Mouse (Mus musculus) hindbrain, embryonic 10.5 days (tissue): ENCODE data around the gene Map2k2. TPM values are rescaled to one million over a fixed set of nuclear protein-coding genes. Genes with fewer than 3 reads are reported as not detected.

Experiments used
- DNase-seq: peaks from one replicate; pipeline ENCODE4 v3.0.0-alpha.2; 2017; ENCODE audit warnings: low spot score
- H3K27ac ChIP-seq: fragments of 300-500 bp; sonication (generic); 2 replicates; pipeline ENCODE4 v1.5.1; 2016; ENCODE audit warnings: mild to moderate bottlenecking, moderate library complexity
- H3K27me3 ChIP-seq: fragments of 300-500 bp; sonication (generic); 2 replicates; pipeline ENCODE4 v1.6.1; 2016; ENCODE audit warnings: mild to moderate bottlenecking; ENCODE audit not compliant: poor library complexity, insufficient read depth, severe bottlenecking
- H3K36me3 ChIP-seq: fragments of 300-500 bp; sonication (generic); 2 replicates; pipeline ENCODE4 v1.6.1; 2016; ENCODE audit warnings: mild to moderate bottlenecking, moderate library complexity
- H3K4me1 ChIP-seq: fragments of 300-500 bp; sonication (generic); replicated peaks from 2 replicates; pipeline ENCODE4 v1.6.1; 2016; ENCODE audit warnings: mild to moderate bottlenecking
- H3K4me3 ChIP-seq: fragments of 300-500 bp; sonication (generic); 2 replicates; pipeline ENCODE4 v1.5.1; 2016; ENCODE audit warnings: mild to moderate bottlenecking, moderate library complexity
- H3K9me3 ChIP-seq: fragments of 300-500 bp; sonication (generic); 2 replicates; pipeline ENCODE4 v1.6.1; 2016; ENCODE audit warnings: mild to moderate bottlenecking, moderate library complexity
- WGBS: fragments of 180-500 bp; shearing (Covaris S2); methylation state at CpG from one replicate; pipeline ENCODE4 v1.1.7; 2016; 5-methylcytosine and 5-hydroxymethylcytosine counted together
- polyA plus RNA-seq: library from polyadenylated mRNA; unstranded; fragments of >200 nt; fragmentation: Nextera tagmentation; extraction: Ambion mirVana; gene quantifications from 2 replicates; pipeline ENCODE4 v1.2.1, GENCODE M21; 2016

Map2k2 gene
- polyA plus RNA-seq, 1 experiment from 2014 or later: 261 TPM

DNA sequence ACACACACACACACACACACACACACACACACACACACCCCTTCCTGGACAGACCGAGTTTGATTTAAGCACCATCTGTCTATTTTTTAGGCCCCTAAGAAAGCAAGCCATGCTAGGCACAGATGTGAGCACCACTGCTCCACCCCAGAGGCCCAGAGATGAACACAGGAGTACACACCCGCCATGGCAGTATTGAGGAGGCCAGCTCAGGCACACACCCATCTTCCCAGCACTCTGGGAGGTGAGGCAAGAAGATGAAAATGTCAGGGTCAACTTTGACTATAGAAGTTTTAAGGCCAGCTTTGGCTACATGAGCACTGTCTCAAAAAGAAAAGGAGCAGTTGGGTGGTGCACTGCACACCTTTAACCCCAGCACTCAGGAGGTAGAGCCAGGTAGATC, 17.2 kb downstream of the Map2k2 start:
- H3K36me3 ChIP-seq: peaks cover 70% of the 10 kb centered on the region

DNA sequence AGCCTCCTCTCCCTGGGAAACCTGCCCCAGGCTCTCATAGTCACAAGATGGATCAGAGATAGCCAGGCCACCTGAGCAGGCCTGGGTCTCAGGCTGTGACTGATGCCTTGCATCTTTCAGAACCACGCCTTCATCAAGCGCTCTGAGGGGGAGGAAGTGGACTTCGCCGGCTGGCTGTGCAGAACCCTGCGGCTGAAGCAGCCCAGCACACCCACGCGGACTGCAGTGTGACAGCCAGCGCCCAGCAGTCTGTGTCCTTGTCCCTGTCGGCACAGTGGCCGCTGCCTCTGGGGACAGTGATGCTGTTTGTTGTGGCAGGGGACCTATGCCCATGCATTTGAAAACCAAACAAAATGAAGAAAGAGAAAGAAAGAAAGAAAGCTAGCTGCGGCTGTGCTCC, 17.8 kb downstream of the Map2k2 start:
- Histone ChIP-seq H3K27me3 (peaks cover 10% of the 10 kb centered on the region), H3K9me3 (no peaks in the 10 kb centered on the region), H3K36me3 (peaks cover 64% of the 10 kb centered on the region), H3K27ac (no peak overlapping the region), H3K4me1 (peaks cover 11% of the 10 kb centered on the region), H3K4me3 (no peak overlapping the region)
- DNase-seq: no peak
- 87% methylated on average over 11 of the region's 11 CpGs for WGBS

More for the DNA sequence above, 17.2 kb downstream of the Map2k2 start:
- Histone ChIP-seq H3K9me3 (no peaks in the 10 kb centered on the region), H3K4me1 (0 out of 2 replicates have a peak, but pooled peaks cover 5% of the 10 kb centered on the region), H3K27me3 (peaks cover 4% of the 10 kb centered on the region), H3K27ac (no peak overlapping the region), H3K4me3 (no peak overlapping the region)
- WGBS: 85% methylated on average over 2 of the region's 2 CpGs
- no peak for DNase-seq

DNA sequence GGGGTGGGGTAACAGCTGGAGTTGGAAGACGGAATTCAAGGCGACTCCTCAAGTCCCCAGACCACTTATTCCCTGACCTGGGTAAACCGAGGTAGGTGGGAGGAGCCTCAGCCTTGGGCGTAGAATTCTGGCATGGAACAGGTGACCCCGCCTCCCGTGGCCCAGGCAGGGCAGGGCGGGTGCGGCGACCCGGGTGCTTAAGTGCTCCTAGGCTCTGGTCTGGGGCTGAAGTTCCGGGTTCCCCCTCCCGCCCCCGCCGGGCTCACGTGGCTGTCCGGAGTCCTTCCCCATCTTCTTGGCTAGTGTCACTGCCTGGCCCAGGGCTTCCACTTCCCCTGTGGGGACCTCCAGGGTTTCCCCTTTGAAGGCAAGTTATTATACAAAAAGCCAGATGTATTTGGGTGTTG, 28.5 kb downstream of the Map2k2 start:
- Histone ChIP-seq H3K36me3 (no peaks in the 10 kb centered on the region), H3K4me3 (peak overlapping the region; percentile 74; the same call in 1 of the 2 replicates), H3K27ac (no peak overlapping the region), H3K9me3 (no peaks in the 10 kb centered on the region), H3K4me1 (peaks cover 42% of the 10 kb centered on the region), H3K27me3 (peaks cover 64% of the 10 kb centered on the region)
- WGBS: 4% methylated on average over 16 of the region's 16 CpGs
- DNase-seq: no peak

DNA sequence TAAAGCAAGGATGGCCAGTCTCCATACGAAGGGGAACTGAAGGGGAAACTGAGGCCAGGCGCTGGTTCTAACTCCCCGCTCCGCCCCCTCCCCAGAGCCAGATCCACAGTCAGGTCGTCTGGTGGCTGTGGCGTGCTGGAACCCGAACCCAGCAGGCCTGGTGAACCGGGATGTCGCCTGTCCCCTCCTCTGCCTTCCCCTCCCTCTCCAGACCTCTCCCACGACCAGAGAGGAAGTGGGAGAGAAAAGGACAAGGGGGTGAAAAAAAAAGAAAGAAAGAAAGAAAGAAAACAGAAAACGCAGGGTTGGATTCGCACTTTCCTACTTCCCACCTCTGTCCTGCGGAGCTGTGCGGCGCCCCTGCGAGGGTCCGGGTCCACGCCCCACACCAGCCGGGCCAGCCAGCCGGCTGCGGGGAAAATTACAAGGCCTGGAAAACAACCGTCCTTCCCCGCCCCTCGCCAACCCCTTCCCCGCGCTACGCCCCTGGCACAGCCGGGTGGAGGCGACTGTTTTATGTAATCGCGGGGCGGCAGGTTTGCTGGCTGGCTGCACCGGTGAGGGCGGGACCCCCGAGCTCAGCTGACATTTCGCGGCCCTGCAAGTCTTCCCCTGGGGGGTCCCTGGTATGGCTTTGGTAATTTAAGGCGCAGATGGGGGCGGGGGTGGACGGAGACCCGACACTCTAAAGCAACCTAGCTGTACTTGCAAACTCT, 29.4 kb downstream of the Map2k2 start, which contains the start of gene Zbtb7a:
Zbtb7a (plus strand) TSS at position 255 of the 716 bp plus-strand sequence.
- DNase-seq: peak; percentile 50
- peaks cover 44% of the 10 kb centered on the region for H3K4me1 ChIP-seq
- peaks cover 55% of the 10 kb centered on the region for H3K27me3 ChIP-seq
- H3K4me3 ChIP-seq: peak within 1 kb of the TSS; percentile 74
- H3K27ac ChIP-seq: peak within 1 kb of the TSS; percentile 98
- no peaks in the 10 kb centered on the region; the same call in 1 of the 2 replicates for H3K36me3 ChIP-seq
- 2% methylated on average over 41 of the region's 41 CpGs for WGBS
- H3K9me3 ChIP-seq: no peaks in the 10 kb centered on the region

DNA sequence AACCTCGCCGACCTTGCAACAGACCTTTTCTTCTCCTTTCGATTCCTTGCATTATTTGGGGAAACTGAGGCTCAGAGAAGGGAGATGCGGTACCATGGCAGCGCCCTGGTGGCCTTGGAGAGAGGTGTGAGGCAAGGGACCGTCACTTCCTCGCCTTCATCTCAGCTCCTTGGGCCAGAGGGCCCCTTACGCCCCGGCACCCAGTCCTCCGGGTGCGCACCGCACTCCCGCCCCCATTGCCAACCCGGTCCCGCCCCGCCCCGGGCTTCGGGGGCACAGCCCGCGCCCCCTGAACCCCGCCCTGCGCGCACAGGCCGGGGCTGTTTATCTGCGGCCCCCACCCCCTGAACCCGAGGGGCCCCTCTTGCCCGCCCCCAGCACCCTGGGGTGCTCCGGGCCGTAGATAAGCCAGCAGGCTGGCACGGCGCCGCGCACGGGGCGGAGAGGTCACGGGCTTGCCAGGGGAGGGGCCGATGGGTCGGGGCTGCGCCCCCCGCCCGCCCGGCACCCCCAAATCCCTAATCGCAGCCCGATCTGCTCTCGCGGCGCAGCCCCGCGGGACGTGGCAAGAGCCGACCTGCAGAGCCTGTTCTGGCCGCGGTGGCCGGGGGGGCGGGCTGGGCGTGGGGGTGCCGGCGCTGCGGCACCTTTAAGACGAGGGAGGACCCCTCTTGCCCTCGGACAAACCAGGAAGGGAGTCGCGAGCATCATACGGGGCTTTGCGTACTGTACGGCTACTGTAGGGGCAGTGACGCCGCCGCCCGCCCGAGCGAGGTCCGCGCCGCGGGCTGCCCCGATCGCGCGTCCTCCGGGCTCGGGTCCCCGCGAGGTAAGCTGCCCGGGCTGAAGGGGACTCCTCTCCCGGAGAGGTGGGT, 30.4 kb downstream of the Map2k2 start:
- under 1% methylated on average over 86 of the region's 86 CpGs for WGBS
- Histone ChIP-seq H3K4me3 (peak overlapping the region; percentile 74), H3K27ac (peak overlapping the region; percentile 98), H3K27me3 (peaks cover 46% of the 10 kb centered on the region), H3K4me1 (peaks cover 54% of the 10 kb centered on the region), H3K36me3 (no peaks in the 10 kb centered on the region; the same call in 1 of the 2 replicates), H3K9me3 (no peaks in the 10 kb centered on the region)
- peak; percentile 68 for DNase-seq

DNA sequence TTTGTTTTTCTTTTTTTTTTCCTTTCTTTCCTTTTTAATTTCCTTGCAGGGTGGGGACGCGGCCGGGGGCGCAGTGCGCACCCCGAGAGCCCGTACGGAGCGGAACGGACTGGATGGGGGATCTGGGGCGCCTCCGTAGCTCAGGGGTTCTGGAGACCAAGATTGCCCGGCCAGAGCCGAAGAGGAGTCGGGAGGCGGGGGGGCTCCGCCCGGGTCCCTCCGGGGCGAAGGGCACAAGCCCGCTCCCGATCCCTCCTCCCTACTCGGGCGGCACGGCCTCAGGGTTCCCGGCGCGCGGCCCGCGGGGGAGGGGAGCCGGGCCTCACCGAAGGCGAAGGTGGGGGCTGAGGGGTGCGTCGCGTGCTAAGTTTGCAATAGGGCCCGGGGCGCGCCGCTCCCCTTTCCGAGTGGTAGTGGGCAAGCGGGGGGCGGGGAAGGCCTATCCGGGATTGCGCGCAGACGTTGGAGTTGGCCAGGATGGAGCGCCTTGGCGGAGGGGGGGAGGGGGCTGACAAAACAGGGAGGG, 31.1 kb downstream of the Map2k2 start:
- Histone ChIP-seq H3K4me3 (peak overlapping the region; percentile 74), H3K4me1 (peaks cover 61% of the 10 kb centered on the region), H3K36me3 (no peaks in the 10 kb centered on the region; the same call in 1 of the 2 replicates), H3K27ac (peak overlapping the region; percentile 98), H3K9me3 (no peaks in the 10 kb centered on the region), H3K27me3 (peaks cover 42% of the 10 kb centered on the region)
- WGBS: under 1% methylated on average over 50 of the region's 50 CpGs
- DNase-seq: no peak

DNA sequence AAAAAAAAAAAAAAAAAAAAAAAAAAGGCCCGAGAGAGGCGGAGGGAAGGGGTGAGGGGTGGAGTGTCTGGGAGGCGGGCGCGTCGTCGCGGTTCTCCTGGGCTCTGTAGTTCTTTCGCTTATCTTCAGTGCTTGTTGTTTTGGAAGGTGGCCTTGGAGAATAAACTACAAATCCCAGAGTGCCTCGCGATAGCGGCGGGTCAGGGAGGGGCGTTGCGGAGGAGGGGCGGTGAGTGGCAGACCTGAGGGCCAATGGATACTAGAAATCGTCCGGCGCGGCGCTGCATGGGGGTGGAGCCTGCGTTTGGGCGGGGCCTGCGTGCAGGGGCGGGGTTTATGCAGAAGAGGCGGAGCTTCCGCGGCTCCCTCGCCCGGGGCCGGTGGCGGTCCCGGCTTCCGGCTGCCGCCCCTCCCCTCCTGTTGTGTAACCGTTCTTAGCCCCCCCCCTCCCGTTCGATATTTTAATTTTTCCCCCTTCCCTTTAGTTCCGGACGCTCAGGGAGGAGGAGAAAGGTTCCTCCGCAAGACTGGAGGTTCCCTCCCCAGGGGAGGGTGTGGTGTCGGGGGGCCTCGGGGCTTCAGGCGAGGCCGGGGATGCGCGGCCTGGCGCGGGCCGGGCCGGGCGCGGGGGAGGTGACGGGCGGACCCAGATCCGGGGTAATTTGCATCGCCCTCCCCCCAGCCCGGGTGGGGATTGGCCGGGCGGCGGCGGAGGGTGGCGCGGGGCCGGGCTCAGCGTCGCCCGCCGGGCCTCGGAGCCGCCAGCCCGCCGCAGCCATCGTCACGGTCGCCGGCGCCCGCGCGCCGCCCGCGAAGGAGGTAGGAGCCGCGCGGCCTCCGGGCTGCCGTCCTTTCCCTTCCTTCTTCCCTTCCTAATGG, 31.8 kb downstream of the Map2k2 start:
- under 1% methylated on average over 88 of the region's 89 CpGs for WGBS
- H3K36me3 ChIP-seq: peaks cover 2% of the 10 kb centered on the region
- peak; percentile 100 for DNase-seq

DNA sequence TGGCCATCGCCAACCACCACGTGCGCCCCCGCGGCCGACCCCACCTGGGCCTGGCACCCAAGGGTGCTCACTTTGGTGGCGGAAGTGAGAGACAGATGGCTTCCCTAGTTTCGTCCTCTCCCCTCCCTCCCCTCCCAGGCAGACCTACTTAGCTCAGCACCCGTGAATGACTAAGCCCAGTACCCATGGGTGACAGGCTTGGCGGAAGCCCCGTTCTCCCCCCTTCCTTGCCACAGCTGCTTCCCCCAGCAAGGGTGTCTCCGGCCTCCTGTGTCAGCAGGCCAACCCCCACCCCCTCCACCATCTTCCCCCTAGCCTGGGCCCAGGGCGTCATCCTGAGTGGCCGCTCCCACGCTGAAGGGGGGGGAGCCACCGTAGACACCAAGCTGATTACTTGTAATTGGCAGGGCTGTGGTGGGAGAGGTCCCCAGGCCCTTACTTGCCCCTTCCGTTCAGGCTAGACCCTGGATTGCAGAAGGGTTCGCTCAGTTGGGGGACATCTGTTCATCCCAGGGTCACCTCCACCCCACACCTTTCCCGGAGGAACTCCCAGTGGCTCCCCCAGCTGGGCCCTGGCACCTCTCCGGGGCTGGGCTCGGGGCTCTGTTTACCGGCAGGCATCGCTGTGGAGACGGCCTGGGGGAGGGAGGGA, 32.5 kb downstream of the Map2k2 start:
- peak; percentile 52 for DNase-seq
- Histone ChIP-seq H3K27me3 (peaks cover 29% of the 10 kb centered on the region), H3K36me3 (peaks cover 9% of the 10 kb centered on the region), H3K4me1 (peaks cover 75% of the 10 kb centered on the region), H3K4me3 (peak overlapping the region; percentile 74), H3K9me3 (no peaks in the 10 kb centered on the region), H3K27ac (peak overlapping the region; percentile 98)
- 0% methylated on average over 24 of the region's 24 CpGs for WGBS

More for the DNA sequence above, 31.8 kb downstream of the Map2k2 start:
- peak overlapping the region; percentile 98 for H3K27ac ChIP-seq
- H3K27me3 ChIP-seq: peaks cover 35% of the 10 kb centered on the region
- peaks cover 68% of the 10 kb centered on the region for H3K4me1 ChIP-seq
- H3K4me3 ChIP-seq: peak overlapping the region; percentile 74
- no peaks in the 10 kb centered on the region for H3K9me3 ChIP-seq

DNA sequence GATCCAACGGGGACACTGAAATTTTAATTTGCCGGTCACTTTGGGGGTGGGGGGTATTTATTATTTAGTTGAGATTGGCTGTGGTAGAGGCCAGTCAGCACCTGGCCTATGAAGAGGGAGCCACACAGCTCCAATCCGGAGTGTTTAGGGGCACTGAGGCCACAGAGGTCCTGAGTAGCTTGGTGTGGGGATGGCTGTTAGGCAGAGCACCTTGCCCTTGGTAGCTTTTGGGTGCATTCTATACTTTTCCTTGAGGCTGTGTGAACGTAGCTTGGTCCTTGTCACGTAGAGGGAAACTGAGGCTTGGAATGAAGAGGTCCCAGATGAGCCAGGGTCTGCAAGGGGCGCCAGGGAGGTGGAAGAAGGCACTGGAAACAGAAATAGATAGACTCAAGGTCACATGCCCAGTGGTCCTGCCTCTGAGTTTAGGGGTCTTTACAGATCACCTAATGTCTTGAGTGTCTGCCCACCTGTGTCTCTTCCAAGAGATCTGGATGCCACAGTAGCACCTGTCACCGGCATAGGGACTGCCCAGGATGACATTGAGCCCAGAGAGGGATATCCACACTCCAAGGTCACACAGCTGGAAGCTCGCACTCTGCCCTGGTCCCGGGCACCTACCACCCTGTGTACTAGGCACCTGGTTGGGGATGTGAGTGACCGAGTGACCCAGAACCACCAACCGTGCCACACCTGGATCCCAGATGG, 33.3 kb downstream of the Map2k2 start:
- peak overlapping the region; percentile 74 for H3K4me3 ChIP-seq
- 62% methylated on average over 11 of the region's 11 CpGs for WGBS
- H3K27ac ChIP-seq: peak overlapping the region; percentile 98
- peaks cover 79% of the 10 kb centered on the region for H3K4me1 ChIP-seq
- DNase-seq: no peak
- peaks cover 16% of the 10 kb centered on the region for H3K36me3 ChIP-seq
- H3K27me3 ChIP-seq: peaks cover 22% of the 10 kb centered on the region
- no peaks in the 10 kb centered on the region for H3K9me3 ChIP-seq

DNA sequence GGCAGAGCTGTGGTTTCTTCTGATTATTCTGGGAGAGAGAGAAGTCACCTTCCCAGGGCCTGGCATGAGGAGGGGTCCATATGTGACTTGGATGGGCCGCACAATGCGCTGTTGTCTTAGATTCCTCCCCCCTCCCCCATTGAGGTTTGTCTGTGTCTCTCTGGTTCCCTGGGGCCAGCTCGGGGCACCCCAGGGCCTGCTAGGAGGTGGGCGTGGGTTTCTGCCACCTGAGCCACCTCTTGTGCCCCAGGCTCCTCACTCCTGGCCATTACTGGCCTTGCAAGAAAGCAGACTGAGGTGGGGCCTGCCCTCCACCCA, 33.8 kb downstream of the Map2k2 start:
- no peak for DNase-seq
- 67% methylated on average over 4 of the region's 4 CpGs for WGBS
- Histone ChIP-seq H3K27me3 (peaks cover 16% of the 10 kb centered on the region), H3K4me1 (peaks cover 74% of the 10 kb centered on the region), H3K4me3 (peak overlapping the region; percentile 74), H3K27ac (peak overlapping the region; percentile 98), H3K36me3 (peaks cover 21% of the 10 kb centered on the region), H3K9me3 (no peaks in the 10 kb centered on the region)

DNA sequence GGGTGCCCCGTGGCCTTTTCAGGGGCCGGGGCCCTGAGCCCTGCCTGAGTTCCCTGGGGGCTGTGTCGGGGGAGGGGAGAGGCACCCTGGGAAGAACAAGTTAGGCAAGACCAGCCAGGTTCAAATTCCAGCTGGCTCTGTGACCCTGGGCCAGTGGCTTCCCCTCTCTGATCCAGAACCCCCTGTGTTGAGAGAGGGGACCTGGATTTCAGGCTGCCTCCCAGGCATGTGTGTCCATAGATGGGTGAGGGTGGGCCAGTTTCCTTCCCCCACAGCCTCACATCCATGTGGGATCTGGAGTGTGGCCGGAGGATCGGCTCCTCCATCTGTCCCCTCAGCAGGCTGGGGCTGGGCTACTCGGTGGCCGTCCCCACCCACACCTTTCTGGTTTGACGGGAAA, 34.3 kb downstream of the Map2k2 start:
- no peaks in the 10 kb centered on the region for H3K9me3 ChIP-seq
- peaks cover 11% of the 10 kb centered on the region for H3K27me3 ChIP-seq
- peaks cover 27% of the 10 kb centered on the region for H3K36me3 ChIP-seq
- DNase-seq: no peak
- peak overlapping the region; percentile 74 for H3K4me3 ChIP-seq
- WGBS: 58% methylated on average over 8 of the region's 8 CpGs
- peak overlapping the region; percentile 98 for H3K27ac ChIP-seq
- peaks cover 76% of the 10 kb centered on the region for H3K4me1 ChIP-seq
